Mouse (Mus musculus): ENCODE measurements around the gene Htt. TPM values are rescaled to one million over a fixed set of nuclear protein-coding genes. Genes with fewer than 3 reads are reported as not detected.
"Not testable (repeated sequence)": the region's sequence is repeated elsewhere in the genome, so short reads cannot be mapped to it uniquely, and the experiment has no call there.

The Htt gene
- polyA plus RNA-seq, 1 experiment from 2014 or later: 15.5 TPM

GRCm38 (mm10) chr5:34785027-34785426 is 23.5 kb downstream of the Htt start:
- WGBS: 96% methylated on average over 3 of the region's 3 CpGs

GRCm38 (mm10) chr5:34791141-34791540 is 29.6 kb downstream of the Htt start:
- no peaks in the 10 kb centered on the region for H3K4me1 ChIP-seq (replicated peaks)
- H3K9me3 ChIP-seq: no peaks in the 10 kb centered on the region
- ATAC-seq: no peak
- no peak overlapping the region for H3K27ac ChIP-seq
- no peaks in the 10 kb centered on the region for H3K27me3 ChIP-seq
- H3K36me3 ChIP-seq: peaks cover 49% of the 10 kb centered on the region
- no peak overlapping the region for H3K4me2 ChIP-seq (replicated peaks)
- H3K9ac ChIP-seq (replicated peaks): no peak overlapping the region
- 84% methylated on average over 2 of the region's 2 CpGs for WGBS
- no peak overlapping the region for H3K4me3 ChIP-seq (replicated peaks)

More at GRCm38 (mm10) chr5:34785027-34785426, 23.5 kb downstream of the Htt start:
- no peak overlapping the region for H3K4me3 ChIP-seq (replicated peaks)
- no peak overlapping the region for H3K9ac ChIP-seq (replicated peaks)
- peaks cover 20% of the 10 kb centered on the region for H3K36me3 ChIP-seq
- H3K27me3 ChIP-seq: no peaks in the 10 kb centered on the region
- no peaks in the 10 kb centered on the region for H3K4me1 ChIP-seq (replicated peaks)
- ATAC-seq: no peak
- H3K4me2 ChIP-seq (replicated peaks): no peak overlapping the region
- no peaks in the 10 kb centered on the region for H3K9me3 ChIP-seq
- H3K27ac ChIP-seq: no peak overlapping the region

- no peak overlapping the region for H3K27ac ChIP-seq
- ATAC-seq: no peak
- H3K4me3 ChIP-seq (replicated peaks): no peak overlapping the region
- H3K4me2 ChIP-seq (replicated peaks): no peak overlapping the region
- H3K9ac ChIP-seq (replicated peaks): no peak overlapping the region
- H3K9me3 ChIP-seq: no peaks in the 10 kb centered on the region
- H3K4me1 ChIP-seq (replicated peaks): no peaks in the 10 kb centered on the region
- peaks cover 70% of the 10 kb centered on the region for H3K36me3 ChIP-seq
- 94% methylated on average over 5 of the region's 5 CpGs for WGBS
- no peaks in the 10 kb centered on the region for H3K27me3 ChIP-seq
Observed at GRCm38 (mm10) chr5:34800292-34800953, 38.9 kb downstream of the Htt start.

- no peak overlapping the region for H3K4me3 ChIP-seq (replicated peaks)
- no peaks in the 10 kb centered on the region for H3K9me3 ChIP-seq
- no peak for ATAC-seq
- H3K9ac ChIP-seq (replicated peaks): no peak overlapping the region
- H3K4me2 ChIP-seq (replicated peaks): no peak overlapping the region
- no peaks in the 10 kb centered on the region for H3K4me1 ChIP-seq (replicated peaks)
- WGBS: 93% methylated on average over 1 of the region's 1 CpGs
- no peaks in the 10 kb centered on the region for H3K27me3 ChIP-seq
- no peak overlapping the region for H3K27ac ChIP-seq
- peaks cover 53% of the 10 kb centered on the region for H3K36me3 ChIP-seq
Observed at GRCm38 (mm10) chr5:34806038-34806437, 44.5 kb downstream of the Htt start.

GRCm38 (mm10) chr5:34822431-34823149 is 61.0 kb downstream of the Htt start:
- WGBS: 96% methylated on average over 3 of the region's 3 CpGs
- Histone ChIP-seq H3K36me3 (peaks cover 62% of the 10 kb centered on the region), H3K9me3 (no peaks in the 10 kb centered on the region), H3K27me3 (no peaks in the 10 kb centered on the region), H3K4me3 (replicated peaks) (no peak overlapping the region), H3K9ac (replicated peaks) (no peak overlapping the region), H3K27ac (no peak overlapping the region), H3K4me1 (replicated peaks) (no peaks in the 10 kb centered on the region), H3K4me2 (replicated peaks) (no peak overlapping the region)
- ATAC-seq: no peak

- Histone ChIP-seq H3K36me3 (peaks cover 52% of the 10 kb centered on the region), H3K27me3 (no peaks in the 10 kb centered on the region), H3K4me1 (replicated peaks) (no peaks in the 10 kb centered on the region), H3K4me2 (replicated peaks) (no peak overlapping the region), H3K9me3 (no peaks in the 10 kb centered on the region), H3K9ac (replicated peaks) (no peak overlapping the region), H3K27ac (no peak overlapping the region), H3K4me3 (replicated peaks) (no peak overlapping the region)
- no peak for ATAC-seq
- WGBS: 98% methylated on average over 3 of the region's 3 CpGs
Observed at GRCm38 (mm10) chr5:34854079-34854478, 92.5 kb downstream of the Htt start.

GRCm38 (mm10) chr5:34865367-34865766 is 103.8 kb downstream of the Htt start:
- Histone ChIP-seq H3K9ac (replicated peaks) (no peak overlapping the region), H3K36me3 (peaks cover 66% of the 10 kb centered on the region), H3K4me3 (replicated peaks) (no peak overlapping the region), H3K4me2 (replicated peaks) (no peak overlapping the region), H3K4me1 (replicated peaks) (no peaks in the 10 kb centered on the region), H3K27me3 (no peaks in the 10 kb centered on the region), H3K9me3 (no peaks in the 10 kb centered on the region), H3K27ac (no peak overlapping the region)
- 94% methylated on average over 5 of the region's 5 CpGs for WGBS
- ATAC-seq: no peak

- peaks cover 86% of the 10 kb centered on the region for H3K36me3 ChIP-seq
- not testable (repeated sequence) for H3K4me3 ChIP-seq (replicated peaks); H3K4me2 ChIP-seq (replicated peaks); H3K27ac ChIP-seq; H3K9me3 ChIP-seq; H3K4me1 ChIP-seq (replicated peaks); H3K9ac ChIP-seq (replicated peaks); ATAC-seq; H3K27me3 ChIP-seq
- 97% methylated on average over 3 of the region's 3 CpGs for WGBS
Observed at GRCm38 (mm10) chr5:34880307-34880706, 118.8 kb downstream of the Htt start.

GRCm38 (mm10) chr5:34881023-34881422 is 119.5 kb downstream of the Htt start:
- no peaks in the 10 kb centered on the region for H3K9me3 ChIP-seq
- no peak overlapping the region for H3K4me2 ChIP-seq (replicated peaks)
- H3K4me3 ChIP-seq (replicated peaks): no peak overlapping the region
- no peak overlapping the region for H3K9ac ChIP-seq (replicated peaks)
- no peaks in the 10 kb centered on the region for H3K27me3 ChIP-seq
- no peaks in the 10 kb centered on the region for H3K4me1 ChIP-seq (replicated peaks)
- 94% methylated on average over 3 of the region's 3 CpGs for WGBS
- peaks cover 81% of the 10 kb centered on the region for H3K36me3 ChIP-seq
- no peak overlapping the region for H3K27ac ChIP-seq
- no peak for ATAC-seq

GRCm38 (mm10) chr5:34885250-34885649 is 123.7 kb downstream of the Htt start:
- Histone ChIP-seq H3K27me3 (no peaks in the 10 kb centered on the region), H3K4me3 (replicated peaks) (no peak overlapping the region), H3K9ac (replicated peaks) (no peak overlapping the region), H3K27ac (no peak overlapping the region), H3K36me3 (peaks cover 80% of the 10 kb centered on the region), H3K4me2 (replicated peaks) (no peak overlapping the region), H3K4me1 (replicated peaks) (no peaks in the 10 kb centered on the region), H3K9me3 (no peaks in the 10 kb centered on the region)
- WGBS: 90% methylated on average over 3 of the region's 3 CpGs
- ATAC-seq: no peak

GRCm38 (mm10) chr5:34889252-34889651 is 127.7 kb downstream of the Htt start:
- peaks cover 89% of the 10 kb centered on the region for H3K36me3 ChIP-seq
- no peaks in the 10 kb centered on the region for H3K4me1 ChIP-seq (replicated peaks)
- H3K27me3 ChIP-seq: no peaks in the 10 kb centered on the region
- no peak overlapping the region for H3K4me3 ChIP-seq (replicated peaks)
- no peak overlapping the region for H3K9ac ChIP-seq (replicated peaks)
- 97% methylated on average over 4 of the region's 4 CpGs for WGBS
- no peak overlapping the region for H3K4me2 ChIP-seq (replicated peaks)
- no peak for ATAC-seq
- no peak overlapping the region for H3K27ac ChIP-seq
- H3K9me3 ChIP-seq: no peaks in the 10 kb centered on the region

GRCm38 (mm10) chr5:34896697-34897453 is 135.3 kb downstream of the Htt start:
- Histone ChIP-seq H3K4me1 (replicated peaks) (no peaks in the 10 kb centered on the region), H3K27me3 (no peaks in the 10 kb centered on the region), H3K27ac (no peak overlapping the region), H3K4me2 (replicated peaks) (no peak overlapping the region), H3K4me3 (replicated peaks) (no peak overlapping the region), H3K36me3 (peaks cover 92% of the 10 kb centered on the region), H3K9me3 (no peaks in the 10 kb centered on the region), H3K9ac (replicated peaks) (no peak overlapping the region)
- ATAC-seq: no peak
- WGBS: 92% methylated on average over 3 of the region's 3 CpGs
